Mouse (Mus musculus) left cerebral cortex, postnatal 36 days (tissue): ENCODE measurements at regions not wholly inside any gene's neighbourhood (a gene's known extent, or its start where the extent isn't known, plus 50 kb on each side); places are given as distances from the start of the nearest gene placed in this dataset.
A peak's percentile ranks its signal among the peaks of the same experiment; 100 is the strongest.

ENCODE experiments used
- DNase-seq, 2 experiments: peaks; one replicate each; pipeline ENCODE4 v3.0.0; 2021 to 2022; ENCODE audit warnings: low spot score in 2 of 2, mixed read lengths in 1 of 2
- intact Hi-C: fragments of 180-260 bp; cut with DNase I; formaldehyde crosslinking; loops from one replicate; pipeline ENCODE4 v1.15.1; 2025

GRCm38 (mm10) chr3:41480186-41480585 is 75.3 kb upstream of the Jade1 start:
- DNase-seq, result no peak
- intact Hi-C loops, result no loop called here

- intact Hi-C loops, result no loop called here
- no peak for DNase-seq
Observed at GRCm38 (mm10) chr3:41478971-41479370, 76.6 kb upstream of the Jade1 start.

DNA sequence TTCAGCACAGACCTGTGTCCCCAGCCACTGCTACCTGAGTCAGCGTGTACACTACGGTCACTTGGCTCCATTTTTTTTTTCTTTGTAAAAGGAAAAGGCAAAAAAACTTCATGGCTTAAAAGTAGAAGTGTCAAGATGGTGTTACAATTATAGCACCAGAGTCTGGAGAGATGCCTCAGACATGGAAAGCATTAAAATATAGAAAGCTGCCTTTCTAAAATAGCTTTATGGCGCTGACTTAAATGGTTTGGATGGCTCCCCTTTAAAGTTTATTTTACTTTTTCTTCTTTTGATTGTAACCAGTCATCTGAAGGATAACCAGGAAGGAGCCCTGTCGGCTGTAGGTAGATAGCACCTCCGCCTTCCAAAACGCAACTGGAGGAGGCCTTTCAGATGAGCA is 79.0 kb upstream of the Jade1 start:
- intact Hi-C loops, result no loop called here
- DNase-seq, result no peak

DNA sequence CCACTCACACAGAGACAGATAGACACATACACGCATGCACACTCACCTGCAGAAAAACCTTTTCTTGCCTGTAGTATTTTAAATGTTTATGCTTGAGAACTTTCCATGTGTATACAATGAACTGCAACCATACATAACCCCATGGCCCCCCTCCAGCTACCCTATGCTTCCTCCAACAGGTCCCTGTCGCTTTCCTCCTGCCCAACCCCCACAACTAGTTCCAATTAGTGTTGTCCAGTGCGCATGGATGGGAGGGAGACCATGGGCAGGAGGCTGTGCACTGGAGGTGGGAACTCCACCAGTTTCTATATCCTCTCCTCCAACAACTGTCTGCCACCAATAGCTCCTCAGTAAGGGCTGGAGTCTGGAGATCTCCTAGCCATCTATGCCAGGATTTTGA is 82.9 kb upstream of the Jade1 start:
- intact Hi-C loops, result no loop called here
- DNase-seq, result no peak

GRCm38 (mm10) chr3:41469106-41469505 is 86.4 kb upstream of the Jade1 start:
- intact Hi-C loops, result no loop called here
- DNase-seq, result no peak

- DNase-seq, result no peak
- intact Hi-C loops, result no loop called here
Observed at GRCm38 (mm10) chr3:41467857-41468256, 87.7 kb upstream of the Jade1 start.

- intact Hi-C loops, result no loop called here
- no peak for DNase-seq
Observed at GRCm38 (mm10) chr3:41465893-41466292, 89.6 kb upstream of the Jade1 start.

DNA sequence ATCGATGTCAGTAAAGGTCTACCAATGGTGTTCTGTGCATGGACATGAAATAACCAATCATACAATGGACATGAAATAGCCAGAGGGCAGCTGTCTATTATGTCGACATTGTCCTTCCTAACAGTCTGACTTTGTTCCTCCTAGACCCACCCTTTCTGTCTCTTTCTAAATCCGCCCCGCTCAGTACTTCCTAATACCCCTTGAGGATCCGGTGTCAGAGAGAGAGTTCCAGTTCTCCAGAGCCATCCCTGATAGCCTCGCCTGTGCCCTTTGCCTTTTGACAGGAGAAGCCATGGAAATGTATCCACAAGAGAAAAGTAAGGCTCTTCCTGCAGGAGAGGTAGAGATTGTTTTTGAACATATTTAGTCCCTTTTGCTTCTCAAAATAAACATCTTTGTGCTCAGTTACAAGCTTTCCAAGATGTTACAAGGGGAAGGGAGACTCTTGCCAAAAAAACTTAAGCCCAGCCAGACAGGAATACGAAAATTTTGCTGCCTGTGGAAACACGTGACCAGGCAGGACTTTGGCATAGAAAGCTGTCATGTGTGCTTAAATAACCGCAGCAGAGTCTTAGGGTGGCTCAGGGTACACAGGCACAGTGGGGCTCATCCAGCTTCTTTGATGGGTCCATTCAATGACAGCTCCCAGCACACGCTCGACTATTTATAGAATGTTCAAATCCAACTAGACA is 92.4 kb upstream of the Jade1 start:
- DNase-seq, result peak in 1 of 2 experiments; percentile 8
- intact Hi-C loops, result no loop called here

- intact Hi-C loops, result no loop called here
Observed at GRCm38 (mm10) chr3:41460131-41460530, 95.4 kb upstream of the Jade1 start.

GRCm38 (mm10) chr3:41458156-41458555 is 97.4 kb upstream of the Jade1 start:
- DNase-seq, result no peak
- intact Hi-C loops, result no loop called here

More at GRCm38 (mm10) chr3:41460131-41460530, 95.4 kb upstream of the Jade1 start:
- DNase-seq, result no peak

GRCm38 (mm10) chr3:41453525-41453924 is 102.0 kb upstream of the Jade1 start:
- intact Hi-C loops, result no loop called here
- no peak for DNase-seq

- no peak for DNase-seq
- intact Hi-C loops, result no loop called here
Observed at GRCm38 (mm10) chr3:41452716-41453090, 102.8 kb upstream of the Jade1 start.

- intact Hi-C loops, result no loop called here
- DNase-seq, result no peak
Observed at GRCm38 (mm10) chr3:41452020-41452715, 103.4 kb upstream of the Jade1 start.

GRCm38 (mm10) chr3:41450696-41451095 is 104.8 kb upstream of the Jade1 start:
- DNase-seq, result no peak
- intact Hi-C loops, result no loop called here

- no peak for DNase-seq
- intact Hi-C loops, result no loop called here
Observed at GRCm38 (mm10) chr3:41444243-41444753, 111.2 kb upstream of the Jade1 start.

GRCm38 (mm10) chr3:41436238-41436637 is 119.3 kb upstream of the Jade1 start:
- intact Hi-C loops, result no loop called here
- DNase-seq, result no peak

GRCm38 (mm10) chr3:41433106-41433505 is 122.4 kb upstream of the Jade1 start:
- intact Hi-C loops, result no loop called here
- no peak for DNase-seq

GRCm38 (mm10) chr3:41432376-41432775 is 123.2 kb upstream of the Jade1 start:
- DNase-seq, result no peak
- intact Hi-C loops, result no loop called here

DNA sequence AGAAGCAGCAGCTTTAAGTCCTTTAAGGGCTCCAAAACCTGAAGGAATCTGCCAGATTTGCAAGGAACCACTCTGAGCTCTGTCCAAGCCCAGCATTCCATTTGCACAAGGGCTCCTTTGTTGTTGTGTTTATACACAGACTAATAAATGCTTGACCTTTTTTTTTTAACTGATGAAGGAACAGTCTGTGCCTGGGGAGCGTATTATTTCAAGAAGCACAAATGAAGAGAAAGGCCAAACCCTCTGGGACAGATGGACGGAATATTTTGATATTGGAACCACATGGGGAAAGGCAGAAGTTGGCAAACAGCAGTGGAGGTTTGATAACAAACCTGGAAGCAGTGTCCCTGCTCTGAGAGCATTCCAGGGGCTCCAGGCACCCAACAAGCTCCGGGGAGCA is 125.3 kb upstream of the Jade1 start:
- intact Hi-C loops, result no loop called here

GRCm38 (mm10) chr3:41426946-41427345 is 128.6 kb upstream of the Jade1 start:
- DNase-seq, result no peak
- intact Hi-C loops, result no loop called here

More for the DNA sequence above, 125.3 kb upstream of the Jade1 start:
- DNase-seq, result no peak

DNA sequence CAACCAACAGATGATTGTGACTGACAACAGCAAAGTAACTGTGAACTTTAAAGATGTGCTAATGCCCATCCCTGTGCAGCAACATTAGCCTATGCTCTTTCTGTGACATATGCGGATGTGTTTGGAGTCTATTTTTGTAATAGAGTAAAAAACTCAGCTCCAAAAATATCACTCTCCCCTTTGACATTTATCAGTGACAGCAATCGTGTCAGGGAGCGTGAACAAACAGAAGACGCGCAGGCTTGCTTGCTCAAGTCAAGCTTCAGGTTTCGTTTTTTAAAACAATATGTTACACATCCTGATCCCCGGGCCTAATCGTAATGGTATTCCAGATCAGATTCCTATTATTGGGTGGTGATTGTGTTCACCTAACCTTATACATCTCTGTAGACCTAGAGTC is 129.7 kb upstream of the Jade1 start:
- intact Hi-C loops, result no loop called here
- no peak for DNase-seq
